9 mouse cellular contexts compared by ENCODE assay signal in genomic region chr7:24594309-24594803, GRCm38 (mm10). TPM values are rescaled to one million over a fixed set of nuclear protein-coding genes. Genes with fewer than 3 reads are reported as not detected.
DNase-seq lines count a peak whose midpoint lies in the region; ATAC-seq lines count a peak whose summit lies in the region.
"Had no signal": no experiment of that assay in that cellular context is flagged by ENCODE, and none has a peak within 500 bp of the region (broad histone marks: within the 10 kb centered on the region; RNA-seq: fewer than 3 reads in every experiment).

No protein-coding gene starts in this region.

- WGBS in heart, embryonic 10.5 days, result 1% methylated on average over 13 of the region's 13 CpGs
- WGBS in hindbrain, embryonic 11.5 days, result 2% methylated on average over 13 of the region's 13 CpGs
- WGBS in midbrain, embryonic 10.5 days, result under 1% methylated on average over 13 of the region's 13 CpGs

- H3K4me1 ChIP-seq in heart, embryonic 10.5 days, result peaks cover 11% of the 10 kb centered on the region
- H3K4me1 ChIP-seq in hindbrain, embryonic 11.5 days (replicated peaks; ENCODE audit: control insufficient read depth, insufficient read depth, low read length), result 0 out of 2 replicates have a peak, but pooled peaks cover 3% of the 10 kb centered on the region
- H3K4me1 ChIP-seq in midbrain, embryonic 10.5 days, result peaks cover 20% of the 10 kb centered on the region

- no peak for DNase-seq in heart, embryonic 10.5 days (ENCODE audit: low spot score)
- DNase-seq in heart, adult 8-10 months (ENCODE audit: low spot score), result no peak
- peak; percentile 47 for DNase-seq in R1 (ENCODE audit: low read depth, low spot score)
- DNase-seq in hindbrain, embryonic 11.5 days (ENCODE audit: low spot score), result peak; percentile 39
- peak; percentile 40 for DNase-seq in midbrain, embryonic 10.5 days (ENCODE audit: low spot score)
- no peak for DNase-seq in right cerebral cortex, postnatal 4 days
- no peak for DNase-seq in gastrocnemius, adult 8-10 months (ENCODE audit: low spot score in 2 of 2)
- no peak for DNase-seq in urinary bladder, postnatal 14 days (ENCODE audit: low spot score)

- H3K9me3 ChIP-seq in heart, embryonic 10.5 days, result no peaks in the 10 kb centered on the region
- H3K9me3 ChIP-seq in hindbrain, embryonic 11.5 days (ENCODE audit: control insufficient read depth, low read length), result no peaks in the 10 kb centered on the region
- no peaks in the 10 kb centered on the region for H3K9me3 ChIP-seq in midbrain, embryonic 10.5 days (replicated peaks)

- peak overlapping the region; percentile 71 for H3K4me3 ChIP-seq in heart, embryonic 10.5 days
- H3K4me3 ChIP-seq in hindbrain, embryonic 11.5 days (ENCODE audit: low read depth, low read length), result peak overlapping the region; percentile 48
- H3K4me3 ChIP-seq in midbrain, embryonic 10.5 days, result peak overlapping the region; percentile 77

- H3K27me3 ChIP-seq in heart, embryonic 10.5 days (ENCODE audit: insufficient read depth, poor library complexity, severe bottlenecking), result peaks cover 26% of the 10 kb centered on the region
- peaks cover 4% of the 10 kb centered on the region; the same call in 1 of the 2 replicates for H3K27me3 ChIP-seq in hindbrain, embryonic 11.5 days (ENCODE audit: control insufficient read depth, insufficient read depth, low read length)
- peaks cover 29% of the 10 kb centered on the region for H3K27me3 ChIP-seq in midbrain, embryonic 10.5 days (ENCODE audit: low read depth, poor library complexity, severe bottlenecking)

- peak overlapping the region; percentile 68; the same call in 1 of the 2 replicates for H3K9ac ChIP-seq in hindbrain, embryonic 11.5 days (ENCODE audit: low read depth, low read length)

- H3K36me3 ChIP-seq in heart, embryonic 10.5 days, result no peaks in the 10 kb centered on the region
- H3K36me3 ChIP-seq in hindbrain, embryonic 11.5 days (ENCODE audit: control insufficient read depth, insufficient read depth, low read length), result no peaks in the 10 kb centered on the region
- no peaks in the 10 kb centered on the region for H3K36me3 ChIP-seq in midbrain, embryonic 10.5 days

- H3K4me2 ChIP-seq in hindbrain, embryonic 11.5 days (replicated peaks; ENCODE audit: low read depth, low read length), result peak overlapping the region; percentile 59

- peak overlapping the region; percentile 85; the same call in 1 of the 2 replicates for H3K27ac ChIP-seq in heart, embryonic 10.5 days
- H3K27ac ChIP-seq in hindbrain, embryonic 11.5 days (ENCODE audit: low read depth, low read length), result no peak overlapping the region
- peak overlapping the region; percentile 82; the same call in 1 of the 2 replicates for H3K27ac ChIP-seq in midbrain, embryonic 10.5 days (replicated peaks)

- peak; percentile 14; the same call in 1 of the 2 replicates for ATAC-seq in hindbrain, embryonic 11.5 days (ENCODE audit: low FRiP score)

RNA-seq across cellular contexts. Expression of gene Zfp575, which starts 6.9 kb away (rescaled TPM):
- 0.60 and 1.3 TPM in 2 replicates for polyA plus RNA-seq in heart, embryonic 10.5 days (2016; fragmentation: Nextera tagmentation; extraction: Ambion mirVana)
- under 1 TPM in 1 of 4 experiments, not detected in 3; 0.09 TPM for total RNA-seq in heart, adult 8-10 months (2022)
- 0.93 and 1.2 TPM in 2 replicates for polyA plus RNA-seq in hindbrain, embryonic 11.5 days (2014; fragmentation: Nextera tagmentation; extraction: Ambion mirVana)
- polyA plus RNA-seq in midbrain, embryonic 10.5 days (2016; fragmentation: Nextera tagmentation; extraction: Ambion mirVana), result 1.4 and 2.1 TPM in 2 replicates
- total RNA-seq in gastrocnemius, adult 8-10 months (2022), result under 1 TPM in 1 of 4 experiments, not detected in 3; 0.10 TPM

RNA-seq across cellular contexts. Expression of gene Ethe1, which starts 7.0 kb away (rescaled TPM):
- 20.0 and 20.7 TPM in 2 replicates for polyA plus RNA-seq in heart, embryonic 10.5 days (2016; fragmentation: Nextera tagmentation; extraction: Ambion mirVana)
- 10 to 100 TPM; 66.1 to 75.2 (median 70.0) TPM for total RNA-seq in heart, adult 8-10 months (2022)
- polyA plus RNA-seq in hindbrain, embryonic 11.5 days (2014; fragmentation: Nextera tagmentation; extraction: Ambion mirVana), result 19.8 and 20.6 TPM in 2 replicates
- polyA plus RNA-seq in midbrain, embryonic 10.5 days (2016; fragmentation: Nextera tagmentation; extraction: Ambion mirVana), result 22.8 and 24.1 TPM in 2 replicates
- 10 to 100 TPM; 23.1 to 30.0 (median 24.6) TPM for total RNA-seq in gastrocnemius, adult 8-10 months (2022)

RNA-seq across cellular contexts. Expression of gene Phldb3, which starts 16.2 kb away (rescaled TPM):
- not detected in 2 replicates for polyA plus RNA-seq in heart, embryonic 10.5 days (2016; fragmentation: Nextera tagmentation; extraction: Ambion mirVana)
- under 1 TPM; 0.35 to 0.83 (median 0.39) TPM for total RNA-seq in heart, adult 8-10 months (2022)
- polyA plus RNA-seq in hindbrain, embryonic 11.5 days (2014; fragmentation: Nextera tagmentation; extraction: Ambion mirVana), result 0.09 TPM in 1 of 2 replicates, not detected in the other
- polyA plus RNA-seq in midbrain, embryonic 10.5 days (2016; fragmentation: Nextera tagmentation; extraction: Ambion mirVana), result 0.05 TPM in 1 of 2 replicates, not detected in the other
- under 1 TPM; 0.27 to 0.75 (median 0.61) TPM for total RNA-seq in gastrocnemius, adult 8-10 months (2022)

RNA-seq across cellular contexts. Expression of gene Lypd3, which starts 42.0 kb away (rescaled TPM):
- 0.18 and 0.22 TPM in 2 replicates for polyA plus RNA-seq in heart, embryonic 10.5 days (2016; fragmentation: Nextera tagmentation; extraction: Ambion mirVana)
- not detected for total RNA-seq in heart, adult 8-10 months (2022)
- 0.73 and 1.6 TPM in 2 replicates for polyA plus RNA-seq in hindbrain, embryonic 11.5 days (2014; fragmentation: Nextera tagmentation; extraction: Ambion mirVana)
- 0.32 and 0.36 TPM in 2 replicates for polyA plus RNA-seq in midbrain, embryonic 10.5 days (2016; fragmentation: Nextera tagmentation; extraction: Ambion mirVana)
- total RNA-seq in gastrocnemius, adult 8-10 months (2022), result not detected
- total RNA-seq: gastrocnemius, postnatal 25 days had no signal

RNA-seq across cellular contexts. Expression of gene Xrcc1, which starts 48.3 kb away (rescaled TPM):
- 103 and 106 TPM in 2 replicates for polyA plus RNA-seq in heart, embryonic 10.5 days (2016; fragmentation: Nextera tagmentation; extraction: Ambion mirVana)
- total RNA-seq in heart, adult 8-10 months (2022), result 10 to 100 TPM; 19.7 to 30.8 (median 27.1) TPM
- 78.0 and 94.5 TPM in 2 replicates for polyA plus RNA-seq in hindbrain, embryonic 11.5 days (2014; fragmentation: Nextera tagmentation; extraction: Ambion mirVana)
- 149 and 160 TPM in 2 replicates for polyA plus RNA-seq in midbrain, embryonic 10.5 days (2016; fragmentation: Nextera tagmentation; extraction: Ambion mirVana)
- 10 to 100 TPM; 16.1 to 22.1 (median 17.3) TPM for total RNA-seq in gastrocnemius, adult 8-10 months (2022)

Comparison
In these comparisons a context has a peak if more than half of its experiments do, and no peak if none do; other contexts are left out.
1. DNase-seq: peak in R1 (single experiment), hindbrain, embryonic 11.5 days (single experiment) and midbrain, embryonic 10.5 days (single experiment); none in heart, embryonic 10.5 days (single experiment), heart, adult 8-10 months (single experiment), right cerebral cortex, postnatal 4 days (single experiment), gastrocnemius, adult 8-10 months (0 of 2) and urinary bladder, postnatal 14 days (single experiment).
2. Peak in every context shown above with its lines, with median percentiles within 50 percentile points of each other: H3K4me3 ChIP-seq.